Mouse (Mus musculus) small intestine, adult 2 months (tissue): ENCODE data around the gene Trim62.

Source experiments
- CTCF ChIP-seq: fragments of 200-500 bp; IDR thresholded peaks from 2 replicates; pipeline ENCODE4 v1.5.1; 2012; ENCODE audit warnings: low read depth, mild to moderate bottlenecking, control low read depth, inconsistent platforms, low read length, moderate library complexity, mixed read lengths; ENCODE audit not compliant: insufficient replicate concordance, insufficient read length; ENCODE audit errors: extremely low read depth
- POLR2A ChIP-seq: fragments of 200-500 bp; IDR thresholded peaks from 2 replicates; pipeline ENCODE4 v1.6.1; 2012; ENCODE audit warnings: low read depth, mild to moderate bottlenecking, control low read depth, inconsistent platforms, low read length, moderate library complexity

DNA sequence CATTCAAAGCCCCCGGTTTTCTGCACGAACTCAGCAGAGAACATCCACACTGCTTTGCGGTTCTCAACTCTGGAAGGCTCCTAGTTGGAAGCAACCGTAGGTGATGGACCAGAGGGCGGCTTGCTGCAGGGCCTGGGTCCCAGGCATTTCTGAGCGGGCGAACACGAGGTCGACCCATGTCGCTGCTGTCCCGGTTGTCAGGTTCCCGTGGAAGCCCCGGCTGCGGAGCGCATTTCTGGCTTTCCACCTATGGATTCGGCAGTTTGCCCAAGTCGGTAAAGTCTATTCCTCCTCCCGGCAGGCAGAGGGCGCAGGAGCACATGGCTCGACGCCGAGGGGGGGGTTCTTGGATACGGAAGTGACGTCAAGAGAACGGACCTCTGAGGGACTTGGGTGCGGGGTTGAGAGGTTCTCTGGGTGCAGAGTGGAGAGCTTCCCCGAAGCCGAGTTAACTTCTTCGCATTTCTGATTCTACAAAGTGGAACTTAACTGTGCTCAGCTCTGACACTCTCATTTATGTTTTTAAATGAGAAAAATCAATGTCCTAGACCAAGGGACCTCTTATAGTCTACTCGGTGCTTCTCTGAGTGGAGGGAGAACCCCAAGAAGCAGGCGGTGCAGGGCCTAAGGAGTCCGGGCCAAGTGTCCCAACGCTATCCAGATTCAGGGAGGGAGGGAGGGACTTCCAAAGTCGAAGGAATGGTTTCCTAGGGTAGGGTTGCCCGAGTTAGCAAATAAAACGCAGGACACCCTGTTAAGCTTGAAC is 41.6 kb downstream of the Trim62 start:
- TF ChIP-seq POLR2A (0 out of 2 replicates have a peak, but pooled peaks have one; percentile 34), CTCF (peak; percentile 96)
